Mouse (Mus musculus) testis, postnatal 14 days (tissue): ENCODE measurements around the gene Osgep.
"Not testable (repeated sequence)": the region's sequence is repeated elsewhere in the genome, so short reads cannot be mapped to it uniquely, and the experiment has no call there.

Experiments used
- DNase-seq: peaks from one replicate; pipeline ENCODE4 v3.0.0; 2021; ENCODE audit warnings: low spot score

Gene Osgep

DNA sequence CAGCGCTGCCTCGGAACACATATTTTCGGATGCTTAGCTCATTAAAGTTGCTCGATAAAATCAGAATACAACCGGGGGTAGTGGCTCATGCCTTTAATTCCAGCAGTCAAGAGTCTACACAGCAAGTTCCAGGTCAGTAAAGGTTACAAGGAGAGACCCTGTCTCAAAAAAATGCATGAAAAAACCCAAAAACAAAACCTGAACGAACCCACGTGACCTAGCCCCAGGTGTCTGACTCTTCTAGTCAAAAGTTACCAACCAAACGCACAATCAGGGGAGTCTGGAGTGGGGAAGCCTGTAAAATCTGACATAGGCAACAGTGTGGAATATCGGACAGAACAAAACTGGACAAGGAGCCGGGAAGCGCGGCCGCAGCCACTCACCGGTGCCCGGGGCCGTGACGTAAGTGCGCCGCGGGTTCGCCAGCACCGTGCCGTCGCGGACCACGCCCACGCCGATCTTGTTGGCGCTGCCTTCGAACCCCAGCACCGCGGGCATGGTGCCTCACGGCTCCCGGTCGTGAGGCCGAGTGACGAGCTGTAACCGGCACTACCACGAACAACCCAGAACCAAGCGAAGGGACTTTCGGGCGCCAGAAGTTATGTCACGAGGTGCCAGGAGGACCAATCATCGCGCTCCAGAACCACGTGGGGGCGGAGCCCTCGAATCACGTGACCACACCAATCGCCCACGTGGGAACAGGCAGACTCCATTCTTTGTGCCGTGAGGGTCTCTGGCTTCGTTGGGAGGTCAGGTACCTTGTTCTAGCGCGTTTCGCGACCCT is at the start of gene Osgep, which contains the start of gene Apex1:
Gene Osgep, minus strand, starts transcription at position 613 of the 784 bp plus-strand sequence.
Gene Apex1, plus strand, starts transcription at position 688 of the 784 bp plus-strand sequence.
- peak; percentile 95 for DNase-seq

- no peak for DNase-seq
Measured at GRCm38 (mm10) chr14:50973700-50974099, 49.0 kb upstream of the Osgep start.

- DNase-seq: not testable (repeated sequence)
Measured at GRCm38 (mm10) chr14:50973054-50973453, 48.4 kb upstream of the Osgep start.

- DNase-seq: no peak
Measured at GRCm38 (mm10) chr14:50970822-50971221, 46.1 kb upstream of the Osgep start.

DNA sequence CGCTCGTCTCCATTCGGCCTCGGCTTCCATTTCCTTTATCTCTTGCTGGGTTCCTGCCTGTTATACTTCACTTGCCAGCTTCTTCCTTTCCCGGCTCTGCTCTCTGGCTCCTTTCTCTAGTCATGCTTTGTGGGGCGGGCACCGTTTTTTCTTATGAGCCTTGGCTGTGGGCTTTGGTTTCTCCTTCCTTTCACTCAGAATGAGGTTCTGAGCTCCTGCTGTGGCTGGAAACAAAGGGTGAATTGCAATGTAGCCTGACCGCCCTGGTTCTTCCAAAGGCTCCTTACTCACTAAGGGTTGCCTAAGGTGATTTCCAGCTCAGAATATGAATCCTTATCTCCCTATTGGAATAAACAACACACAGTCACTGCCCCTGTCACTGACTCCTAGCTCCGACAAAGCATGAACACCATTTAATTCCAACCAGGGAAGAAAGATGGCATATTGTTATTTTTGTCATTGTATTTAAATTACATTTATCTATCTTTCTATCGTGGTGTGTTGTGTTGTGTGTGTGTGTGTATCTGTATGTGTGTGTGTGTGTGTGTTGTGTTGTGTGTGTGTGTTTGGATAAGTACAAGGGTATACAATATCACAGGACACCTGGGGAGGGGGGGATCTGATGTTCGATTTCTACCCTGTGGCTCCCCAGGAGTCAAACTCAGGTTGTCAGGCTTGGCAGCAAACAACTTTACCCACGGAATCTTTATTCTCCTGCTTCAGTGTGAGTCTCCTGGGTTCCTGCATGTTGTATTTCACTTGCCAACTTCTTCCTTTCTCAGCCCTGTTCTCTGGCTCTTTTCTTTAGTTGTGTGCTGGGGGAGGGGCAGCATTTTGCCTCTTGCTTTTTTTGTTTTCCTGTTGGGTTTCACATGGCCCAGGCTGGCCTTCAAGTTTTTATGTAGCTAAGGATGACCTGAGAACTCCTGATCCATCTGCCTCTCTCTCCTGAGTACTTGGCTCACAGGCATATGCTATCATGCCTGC is 45.2 kb upstream of the Osgep start:
- no peak for DNase-seq

GRCm38 (mm10) chr14:50969041-50969440 is 44.3 kb upstream of the Osgep start:
- DNase-seq: no peak

DNA sequence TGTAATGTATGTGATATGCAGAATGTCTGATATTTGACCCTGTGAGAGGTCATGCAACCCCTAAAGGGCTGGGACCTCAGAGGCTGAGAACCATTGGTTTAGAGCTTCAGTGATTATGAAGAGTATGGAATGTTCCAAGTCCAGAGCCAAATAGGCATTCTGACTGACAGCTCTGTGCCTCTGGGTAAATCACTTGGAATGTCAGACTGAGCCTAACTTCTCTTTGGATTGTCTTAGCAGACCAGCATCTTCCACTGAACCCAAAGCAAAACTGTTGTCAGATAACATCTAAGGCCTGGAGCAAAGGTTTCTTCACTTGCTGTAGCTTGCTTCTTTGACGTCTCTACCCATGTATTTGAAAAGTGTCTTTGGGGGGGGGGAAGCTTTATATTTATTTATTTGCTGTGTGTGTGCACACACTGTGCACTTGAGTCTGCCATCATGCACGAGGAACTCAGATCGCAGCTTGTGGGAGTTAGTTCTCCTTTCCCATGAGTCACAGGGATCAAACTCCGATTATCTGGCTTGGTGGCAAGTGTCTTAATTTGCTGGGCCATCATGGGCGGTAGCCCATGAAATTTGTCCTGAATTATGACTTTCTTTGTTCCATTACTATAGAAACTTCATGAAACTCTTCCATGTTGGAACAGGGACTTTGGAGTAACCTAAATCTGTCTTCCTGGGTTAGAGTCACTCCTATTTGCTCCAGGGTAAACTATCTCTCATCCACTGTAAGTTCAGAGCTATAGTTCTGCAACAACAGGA is 43.7 kb upstream of the Osgep start:
- DNase-seq: no peak

GRCm38 (mm10) chr14:50958289-50958995 is 33.7 kb upstream of the Osgep start:
- not testable (repeated sequence) for DNase-seq

DNA sequence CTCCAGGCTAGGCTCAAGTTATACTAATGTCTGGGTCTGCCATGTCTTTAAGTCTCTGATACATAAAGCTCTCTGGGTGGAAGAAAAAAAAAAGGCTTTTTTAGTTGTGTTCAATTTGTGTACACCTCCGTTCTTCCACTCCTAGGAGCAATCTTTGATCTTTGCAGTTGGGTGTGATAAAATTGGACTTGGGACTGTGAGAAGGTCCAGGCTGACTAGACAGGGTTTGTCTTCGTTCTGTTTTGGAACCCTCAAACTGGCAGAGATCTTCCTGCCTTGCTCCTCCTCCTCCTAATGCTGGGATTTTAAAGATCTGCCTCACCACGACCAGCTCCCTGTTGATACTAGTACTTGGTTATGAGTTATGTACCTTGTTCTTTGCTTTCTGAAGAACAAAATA is 32.5 kb upstream of the Osgep start:
- DNase-seq: not testable (repeated sequence)

GRCm38 (mm10) chr14:50956724-50957123 is 32.0 kb upstream of the Osgep start:
- not testable (repeated sequence) for DNase-seq

- peak; percentile 16 for DNase-seq
Measured at GRCm38 (mm10) chr14:50955942-50956508, 31.3 kb upstream of the Osgep start, which contains the start of gene Pnp2. Gene Pnp2, plus strand, starts transcription at chr14:50955992.

DNA sequence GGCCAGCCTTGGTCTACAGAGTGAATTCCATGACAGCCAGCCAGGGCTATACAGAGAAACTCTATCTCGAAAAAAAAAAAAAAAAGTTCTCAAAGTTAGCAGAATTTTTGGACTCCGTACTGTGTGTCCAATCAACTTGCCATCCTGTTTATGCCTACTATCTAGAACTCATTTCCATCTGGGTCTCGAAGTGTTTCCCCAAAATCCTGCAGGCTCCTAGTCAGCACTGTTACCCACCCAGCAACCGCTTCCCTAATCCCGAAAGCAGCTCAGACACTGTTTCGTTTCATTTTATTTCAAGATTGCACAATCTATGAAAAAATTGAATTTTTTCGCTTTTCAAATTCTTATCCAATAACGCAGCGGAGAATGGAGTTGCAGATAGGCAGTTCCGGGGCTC is 30.8 kb upstream of the Osgep start:
- no peak for DNase-seq

GRCm38 (mm10) chr14:50945526-50945925 is 20.8 kb upstream of the Osgep start:
- not testable (repeated sequence) for DNase-seq

DNA sequence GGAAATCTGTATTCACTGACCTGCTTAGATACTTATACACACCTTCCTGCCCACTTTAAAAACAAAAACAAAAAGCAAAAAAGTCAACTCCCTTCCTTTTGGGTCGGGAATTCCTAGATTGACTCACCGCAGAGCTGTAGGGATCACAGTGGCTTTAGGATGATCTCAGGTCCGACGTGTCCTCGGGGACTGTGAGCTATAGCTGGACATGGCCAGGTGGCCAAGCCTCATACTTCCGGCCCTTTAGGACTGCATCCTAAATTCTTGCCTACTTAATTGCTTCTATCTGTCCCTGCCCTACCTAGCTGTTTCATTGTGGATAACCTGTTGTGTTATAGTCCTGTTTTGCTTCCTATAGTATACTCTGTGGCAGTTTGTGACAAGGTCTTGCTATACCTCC is 20.4 kb upstream of the Osgep start:
- DNase-seq: not testable (repeated sequence)

DNA sequence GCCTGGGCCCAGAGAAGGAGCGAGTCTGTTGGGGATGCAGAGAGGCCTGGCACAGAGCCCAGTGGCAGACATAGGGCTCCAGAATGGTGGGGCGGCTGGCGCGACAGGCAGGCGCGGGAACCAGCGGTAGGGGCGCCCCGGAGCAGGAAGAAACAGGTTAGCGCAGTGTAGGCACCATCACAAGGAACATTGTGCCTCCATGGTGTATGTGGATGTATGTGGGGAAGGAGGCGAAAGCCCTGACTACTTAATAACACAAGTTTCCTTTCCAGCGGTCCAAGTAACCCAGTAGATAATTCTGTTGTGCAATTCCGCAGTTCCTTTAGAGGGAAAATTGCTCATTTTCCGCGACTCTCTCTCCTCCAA is 20.0 kb upstream of the Osgep start:
- not testable (repeated sequence) for DNase-seq

GRCm38 (mm10) chr14:50943932-50944667 is 19.4 kb upstream of the Osgep start, which contains the start of gene Gm49342:
Gene Gm49342, plus strand, starts transcription at chr14:50944517.
- DNase-seq: peak; percentile 88

DNA sequence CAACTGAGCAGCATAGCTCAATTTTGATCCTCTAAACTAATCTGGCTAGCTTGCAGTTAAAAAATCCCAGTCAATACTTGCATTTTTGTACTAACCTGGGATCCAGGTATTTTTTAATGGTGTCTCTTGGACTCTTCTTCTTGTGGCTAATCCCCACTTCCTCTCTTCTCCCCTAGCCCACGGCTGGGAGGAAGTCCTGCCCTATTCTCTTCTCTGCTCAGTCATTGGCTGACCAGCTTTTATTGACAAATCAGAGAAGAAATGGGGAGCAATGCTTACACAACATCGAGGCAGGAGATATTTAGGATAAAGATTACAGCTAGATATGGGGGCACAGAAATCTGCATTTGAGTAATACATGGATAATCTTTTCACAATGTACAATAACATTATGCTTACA is 14.2 kb upstream of the Osgep start:
- DNase-seq: no peak

- no peak for DNase-seq
Measured at GRCm38 (mm10) chr14:50938119-50938908, 13.6 kb upstream of the Osgep start.

DNA sequence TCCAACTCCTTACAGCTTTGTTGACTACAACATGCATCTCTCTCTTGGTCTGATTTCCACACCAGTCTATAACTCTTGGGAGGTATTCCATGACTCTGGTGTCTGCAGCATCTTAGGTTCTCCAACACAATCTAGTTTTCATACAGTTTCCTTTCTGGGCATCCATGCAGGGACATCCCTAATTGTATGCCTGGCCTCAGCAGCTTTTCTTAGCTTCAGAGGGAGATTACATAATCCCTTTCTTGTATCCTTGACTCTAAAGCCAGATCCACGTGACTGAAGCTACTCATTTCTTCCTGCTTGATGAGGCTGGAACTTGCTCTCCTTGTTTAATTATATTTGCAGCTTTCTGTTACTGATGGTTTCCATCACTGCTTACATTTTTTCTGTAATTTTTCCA is 12.0 kb upstream of the Osgep start:
- DNase-seq: no peak
